Mouse (Mus musculus): ENCODE measurements at regions not wholly inside any gene's neighbourhood (a gene's known extent, or its start where the extent isn't known, plus 50 kb on each side); places are given as distances from the start of the nearest gene placed in this dataset.
A peak's percentile ranks its signal among the peaks of the same experiment; 100 is the strongest.
"Not testable (repeated sequence)": the region's sequence is repeated elsewhere in the genome, so short reads cannot be mapped to it uniquely, and the experiment has no call there.

- DNase-seq: no peak
These were observed 579.0 kb downstream of the Kcna4 start for GRCm38 (mm10) chr2:107869304-107869958.

DNA sequence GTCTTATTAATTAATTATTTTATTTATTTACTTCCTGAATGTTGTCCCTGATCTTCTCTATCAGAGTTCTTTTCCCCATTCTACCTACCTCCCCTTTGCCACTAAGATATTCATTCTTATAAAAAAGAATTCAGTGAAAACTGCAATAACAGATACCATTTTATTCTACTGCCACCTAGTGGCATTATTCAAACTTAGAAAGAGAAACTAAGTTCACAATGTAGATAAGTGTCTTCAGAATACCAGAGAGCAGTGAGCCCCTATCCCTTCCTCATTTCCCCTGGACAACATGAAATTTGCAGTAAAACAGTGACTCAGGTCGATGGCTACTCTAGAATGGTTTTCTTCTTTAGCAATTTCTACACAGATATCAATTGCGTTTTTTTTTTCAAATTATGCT, 589.2 kb downstream of the Kcna4 start:
- DNase-seq: no peak

GRCm38 (mm10) chr2:107886063-107886762, 595.8 kb downstream of the Kcna4 start:
- no peak for DNase-seq

GRCm38 (mm10) chr2:107888245-107888644, 597.8 kb downstream of the Kcna4 start:
- no peak for DNase-seq

GRCm38 (mm10) chr2:107925116-107925515, 634.7 kb downstream of the Kcna4 start:
- no peak for DNase-seq

- DNase-seq: no peak
These were observed 636.2 kb downstream of the Kcna4 start for GRCm38 (mm10) chr2:107926606-107927005.

DNA sequence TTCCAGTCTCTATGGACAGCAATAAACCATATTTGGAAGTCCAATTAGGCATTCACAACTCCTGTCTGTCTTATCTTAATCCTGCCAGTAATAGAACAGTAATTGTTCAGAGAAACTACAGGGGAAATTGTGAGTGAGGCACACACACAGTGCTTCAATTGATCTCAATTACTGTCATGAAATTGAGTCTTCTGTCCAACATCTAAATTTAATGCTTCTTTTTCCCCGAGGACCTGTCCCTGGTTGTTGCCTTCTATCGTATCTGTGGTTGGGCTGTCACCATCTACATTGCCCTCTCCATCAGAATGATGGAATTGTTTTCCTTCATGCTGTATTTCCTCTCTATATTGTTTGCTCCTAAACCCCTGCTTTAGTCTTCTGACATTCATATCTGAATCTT, 644.9 kb downstream of the Kcna4 start:
- DNase-seq: no peak

DNA sequence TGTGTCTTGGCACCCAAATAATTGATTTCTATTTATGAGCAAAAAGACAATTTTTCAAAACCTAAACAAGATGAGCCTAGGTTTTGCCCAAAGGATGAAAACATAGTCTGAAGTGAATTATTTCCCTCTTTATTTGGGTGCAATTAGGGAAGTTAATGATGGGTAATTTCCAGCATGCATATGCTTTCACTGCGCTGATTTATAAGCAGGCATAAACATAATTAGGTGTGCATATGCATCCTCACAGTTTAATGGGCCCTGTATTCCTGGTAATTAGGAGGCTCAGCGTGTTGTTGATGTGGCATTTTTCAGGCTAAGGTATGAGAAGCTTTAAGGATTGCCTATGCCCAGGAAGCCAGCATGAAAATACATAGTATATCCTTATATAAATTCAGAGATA, 645.3 kb downstream of the Kcna4 start:
- DNase-seq: no peak

DNA sequence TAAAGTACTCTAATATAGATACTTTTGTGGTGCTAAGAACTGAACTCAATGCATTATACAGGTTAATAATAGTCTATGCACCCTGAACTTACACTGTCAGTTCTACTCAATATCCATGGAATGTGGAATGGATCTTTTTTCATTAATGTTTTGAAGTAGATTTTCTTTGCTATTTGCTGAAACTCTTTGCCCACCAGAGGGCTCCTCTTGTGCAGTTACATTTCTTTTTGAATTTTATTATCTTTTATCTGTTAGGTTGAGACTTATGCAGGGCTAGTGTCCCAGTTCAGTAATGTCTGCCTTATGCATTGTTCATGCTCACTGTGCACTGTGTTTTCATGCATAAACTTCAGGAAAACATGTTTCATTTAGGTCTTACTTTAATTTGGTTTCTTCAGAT, 650.9 kb downstream of the Kcna4 start:
- no peak for DNase-seq

GRCm38 (mm10) chr2:107945837-107946451, 655.5 kb downstream of the Kcna4 start:
- DNase-seq: peak; percentile 15

GRCm38 (mm10) chr2:107955608-107956127, 665.2 kb downstream of the Kcna4 start:
- not testable (repeated sequence) for DNase-seq

DNA sequence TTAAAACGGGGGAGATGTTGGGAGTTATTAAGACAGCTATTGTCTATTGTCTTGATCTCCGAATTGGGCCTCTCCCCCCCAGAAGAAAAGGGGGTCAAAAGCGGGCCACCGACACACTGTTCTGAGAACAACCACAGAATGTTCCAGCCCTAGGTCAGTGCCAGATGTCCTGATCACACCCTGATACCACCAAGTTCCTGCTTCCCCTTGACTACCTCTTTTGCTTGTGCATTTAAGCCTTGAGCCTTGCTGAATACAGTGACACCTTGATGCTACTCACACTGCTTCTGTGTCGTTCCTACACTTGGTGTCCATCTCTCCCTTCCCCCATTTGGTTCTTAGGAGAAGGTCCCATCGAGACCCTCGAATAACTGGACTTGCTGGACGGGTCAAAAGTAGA, 673.5 kb downstream of the Kcna4 start:
- DNase-seq: not testable (repeated sequence)

DNA sequence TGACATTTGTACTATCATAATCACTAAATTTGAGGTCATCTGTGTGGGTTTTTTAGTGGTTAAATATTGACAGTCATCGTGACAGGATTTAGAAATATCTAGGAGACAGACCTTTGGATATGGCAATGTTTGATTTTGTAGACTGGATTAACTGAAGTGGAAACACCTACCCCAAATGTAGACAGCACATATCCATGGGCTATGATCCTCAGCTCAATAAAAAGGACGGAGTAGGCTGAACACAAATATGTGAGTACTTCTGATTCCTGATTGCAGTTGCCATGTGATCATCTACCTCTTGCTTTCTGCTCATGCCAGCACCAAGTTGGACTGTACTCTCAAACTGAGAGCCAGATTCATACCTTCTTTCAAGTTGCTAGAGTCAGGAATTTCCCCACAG, 674.4 kb downstream of the Kcna4 start:
- DNase-seq: no peak

DNA sequence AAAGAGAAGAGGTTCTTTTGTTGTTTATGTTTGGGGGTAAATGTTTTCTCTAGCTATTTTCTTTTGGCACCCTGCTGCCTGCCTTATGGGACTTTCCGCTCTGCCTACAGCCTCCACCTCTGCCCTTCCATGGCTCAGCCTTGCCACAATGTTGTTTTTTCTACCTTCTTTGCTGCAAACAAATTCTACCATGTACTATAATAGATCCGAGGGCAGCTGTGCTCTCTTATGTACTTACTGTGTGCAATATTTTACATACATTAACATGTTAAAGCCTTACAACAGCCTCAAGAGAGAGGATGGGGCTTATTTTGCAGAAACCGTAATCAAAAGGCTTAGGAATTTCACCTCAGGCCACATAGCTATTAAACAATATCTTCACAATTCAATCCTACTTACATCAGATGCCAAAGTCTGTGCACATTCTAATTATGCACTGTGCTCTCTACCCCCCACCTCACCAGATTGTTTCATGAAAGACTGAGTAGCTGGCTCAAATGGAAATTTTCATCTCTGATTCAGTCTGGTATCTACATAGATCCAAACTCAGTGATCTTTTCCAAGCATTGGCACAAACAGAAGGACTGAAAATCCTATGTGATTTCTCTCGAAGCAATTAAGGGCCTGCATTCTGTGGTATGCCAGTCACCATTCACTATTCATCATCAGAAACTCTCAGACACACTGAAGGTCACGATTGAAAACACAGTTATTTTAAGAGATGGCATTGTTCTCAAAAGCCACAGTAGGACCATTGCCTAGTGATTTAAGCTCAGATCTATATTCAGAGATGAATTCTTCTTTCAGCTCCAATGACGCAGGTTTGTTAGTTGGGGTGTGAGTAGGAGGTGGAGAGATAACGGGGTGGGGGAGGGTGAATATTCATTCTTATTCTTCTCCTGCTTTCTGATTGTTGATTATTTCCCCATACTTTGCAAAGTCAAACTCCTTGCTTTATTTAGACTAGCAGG, 675.2 kb downstream of the Kcna4 start:
- DNase-seq: no peak

GRCm38 (mm10) chr2:107968526-107968925, 678.1 kb downstream of the Kcna4 start:
- DNase-seq: no peak

- DNase-seq: no peak
These were observed 679.1 kb downstream of the Kcna4 start for GRCm38 (mm10) chr2:107969526-107969925.

GRCm38 (mm10) chr2:107973528-107973927, 683.1 kb downstream of the Kcna4 start:
- DNase-seq: no peak

DNA sequence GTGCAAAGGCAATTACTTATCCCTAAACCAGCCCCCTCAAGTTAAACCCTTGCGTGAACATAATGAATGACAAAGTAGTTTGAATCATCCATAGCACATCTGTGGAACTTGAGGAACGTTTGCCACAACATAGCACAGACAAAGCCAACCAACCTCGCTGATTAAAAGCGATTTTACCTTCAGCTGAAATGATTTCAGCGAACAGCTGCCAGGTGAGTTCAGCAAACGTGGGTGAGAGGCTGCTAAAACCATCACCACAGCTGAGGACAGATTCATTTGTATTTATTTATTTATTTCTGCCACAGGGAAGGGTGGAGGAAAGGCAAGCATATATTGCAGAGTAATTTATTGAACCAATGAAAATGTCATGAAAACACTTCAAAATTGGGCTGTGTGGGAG, 704.4 kb downstream of the Kcna4 start:
- no peak for DNase-seq

DNA sequence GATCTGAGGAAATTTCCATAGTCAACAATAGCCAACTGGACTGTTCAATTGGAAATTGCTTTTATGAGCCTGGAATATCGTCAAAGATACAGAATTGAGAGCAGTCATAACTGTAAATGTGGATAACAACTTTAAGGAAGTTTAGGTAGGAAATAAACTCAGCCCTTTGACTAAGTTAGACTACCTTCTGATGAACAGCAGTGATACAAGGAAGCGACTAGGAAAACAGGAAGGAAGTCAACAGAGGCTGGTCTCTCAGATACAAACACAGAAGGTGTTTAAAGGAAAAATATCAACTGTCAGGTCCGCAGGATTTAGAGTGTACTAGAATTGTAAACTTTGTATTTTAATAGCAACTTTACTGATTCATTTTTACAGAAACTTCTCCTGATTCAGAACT, 721.1 kb downstream of the Kcna4 start:
- no peak for DNase-seq

DNA sequence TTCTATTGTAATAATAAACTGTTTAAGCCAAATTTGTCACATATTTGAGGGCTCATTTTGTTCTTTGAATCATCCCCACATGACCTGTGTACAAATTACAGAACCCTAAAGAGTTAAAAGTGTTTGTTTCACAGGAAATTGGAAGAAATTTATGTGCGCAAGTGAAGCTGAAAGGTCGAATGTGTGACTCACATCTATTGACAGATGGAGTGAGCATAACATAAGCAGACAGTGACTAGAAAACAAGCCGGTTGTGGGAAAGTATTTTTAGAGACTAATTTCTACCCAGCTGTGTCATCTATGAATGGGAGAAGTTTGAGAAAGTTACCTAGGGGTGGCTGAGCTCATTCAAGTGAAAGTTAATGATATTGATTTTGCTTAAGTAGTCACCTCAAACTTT, 732.8 kb downstream of the Kcna4 start:
- DNase-seq: no peak

DNA sequence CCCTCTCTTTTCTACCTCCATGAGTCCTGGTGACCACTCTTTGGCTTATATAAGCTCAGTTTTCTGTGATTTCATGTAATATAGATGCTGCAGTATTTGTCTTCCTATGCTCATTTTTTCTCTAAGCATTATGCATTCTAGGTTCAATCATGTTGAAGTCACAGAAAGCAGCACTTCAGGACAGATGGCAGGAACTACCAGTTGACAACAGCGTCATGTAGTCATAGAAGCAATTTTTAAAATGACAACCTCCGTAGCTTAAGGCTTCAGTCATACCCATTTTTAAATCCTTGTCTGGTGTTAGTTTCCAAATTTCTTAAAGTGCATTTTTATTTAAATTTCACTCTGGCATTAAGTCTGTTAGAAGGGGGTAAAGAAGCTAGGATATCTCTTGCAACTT, 740.2 kb downstream of the Kcna4 start:
- no peak for DNase-seq

DNA sequence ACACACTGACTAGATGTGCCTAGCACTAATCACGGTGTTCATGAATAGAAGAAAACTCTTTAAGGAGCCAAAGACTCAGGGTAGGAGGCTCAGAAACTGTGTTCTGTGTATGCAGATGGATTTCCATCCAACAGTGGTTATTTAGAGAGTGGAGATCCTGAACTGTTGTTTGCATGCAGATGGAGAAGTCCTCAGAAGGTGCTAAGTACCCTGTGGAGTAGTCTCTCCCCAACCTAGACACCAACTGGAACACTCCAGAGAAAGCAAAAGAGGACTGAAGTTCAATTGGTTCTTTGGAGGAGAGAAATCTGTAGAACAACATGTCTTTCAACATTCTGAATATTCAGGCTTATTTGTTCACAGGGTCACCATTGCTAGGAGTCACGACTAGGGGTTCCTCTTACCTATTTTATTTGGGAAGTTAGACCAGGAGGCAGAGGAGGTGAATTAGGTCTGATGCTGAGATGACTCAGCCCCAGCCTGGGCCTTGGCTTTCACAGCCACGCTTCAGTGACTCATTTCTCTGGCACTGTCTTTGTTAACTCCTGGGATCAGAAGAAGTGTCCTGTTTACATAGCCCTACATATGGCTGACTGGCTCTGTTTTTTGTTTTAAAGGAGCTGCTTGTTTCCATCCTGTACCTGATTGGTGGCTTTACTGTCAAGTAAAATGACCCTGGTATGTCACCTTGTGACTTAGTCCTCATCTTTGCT, 742.0 kb downstream of the Kcna4 start:
- peak; percentile 26 for DNase-seq
